18 mouse cellular contexts compared by ENCODE assay signal in the genomic region with DNA sequence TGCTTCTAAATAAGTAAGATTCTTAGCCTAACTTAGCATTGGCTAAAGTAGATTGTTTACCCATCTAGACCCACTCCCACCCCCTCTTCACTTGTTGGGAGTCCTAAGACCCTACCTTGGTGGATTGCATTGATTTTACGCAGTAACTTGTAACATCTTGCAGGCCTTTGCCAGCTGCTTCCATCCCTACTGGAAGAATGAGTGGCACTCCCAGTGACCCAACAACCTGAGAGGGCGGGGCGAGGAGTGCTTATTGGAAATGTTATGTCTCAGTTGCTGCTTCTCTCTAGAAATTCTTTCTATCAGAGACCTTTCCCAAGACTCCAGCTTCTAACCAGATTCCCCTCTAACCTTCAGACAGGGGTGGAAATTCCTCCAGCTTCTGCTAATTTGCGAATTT. TPM values are rescaled to one million over a fixed set of nuclear protein-coding genes. Genes with fewer than 3 reads are reported as not detected.
"Had no signal": no experiment of that assay in that cellular context is flagged by ENCODE, and none has a peak within 500 bp of the region (broad histone marks: within the 10 kb centered on the region; RNA-seq: fewer than 3 reads in every experiment).

No protein-coding gene starts in this region.

- H3K4me3 ChIP-seq: limb, embryonic 12.5 days; liver, embryonic 13.5 days; lung, embryonic 15.5 days; megakaryocyte, embryonic 14.5 days had no signal

- DNase-seq: kidney, adult 9 months; kidney, postnatal 36 days; layer of hippocampus, adult 9-11 months; layer of hippocampus, postnatal 36 days; liver; liver, embryonic 13.5 days; liver, postnatal 0 days; lung, postnatal 14 days; midbrain, embryonic 14.5 days; right cerebral cortex, postnatal 14 days; thymus, postnatal 36 days had no signal

- H3K9me3 ChIP-seq: limb, embryonic 12.5 days; liver, embryonic 13.5 days; lung, embryonic 15.5 days; megakaryocyte, embryonic 14.5 days had no signal

- H3K27ac ChIP-seq: kidney, postnatal 0 days; limb, embryonic 12.5 days; liver, embryonic 13.5 days; lung, embryonic 15.5 days; macrophage had no signal

- ATAC-seq: liver, postnatal 0 days had no signal

- H3K4me1 ChIP-seq: liver, embryonic 13.5 days had no signal

- H3K4me2 ChIP-seq: limb, embryonic 12.5 days; liver, embryonic 13.5 days; lung, embryonic 15.5 days had no signal

- H3K36me3 ChIP-seq: limb, embryonic 12.5 days; liver, embryonic 13.5 days; lung, embryonic 15.5 days had no signal

- H3K9ac ChIP-seq: limb, embryonic 12.5 days; liver, embryonic 13.5 days; liver, postnatal 0 days; lung, embryonic 15.5 days had no signal

RNA-seq across cellular contexts. Expression of a gene that starts 10.5 kb away (rescaled TPM):
- polyA plus RNA-seq: kidney, postnatal 0 days; limb, embryonic 12.5 days; liver, embryonic 13.5 days; liver, postnatal 0 days; lung, embryonic 15.5 days; macrophage; midbrain, embryonic 14.5 days; stomach, embryonic 16.5 days; thymus, postnatal 0 days had no signal
